Mouse (Mus musculus): ENCODE data around the gene Acyp2.

The Acyp2 gene

GRCm38 (mm10) chr11:30578931-30579330, 70.5 kb downstream of the Acyp2 start:
- DNase-seq (ENCODE audit: low spot score), result no peak

- no peak for DNase-seq (ENCODE audit: low spot score)
Measured at GRCm38 (mm10) chr11:30572790-30573395, 76.5 kb downstream of the Acyp2 start.

- DNase-seq (ENCODE audit: low spot score), result no peak
Measured at GRCm38 (mm10) chr11:30570568-30570967, 78.8 kb downstream of the Acyp2 start.

GRCm38 (mm10) chr11:30560215-30560614, 89.2 kb downstream of the Acyp2 start:
- DNase-seq (ENCODE audit: low spot score), result no peak

- DNase-seq (ENCODE audit: low spot score), result no peak
Measured at GRCm38 (mm10) chr11:30553408-30553807, 96.0 kb downstream of the Acyp2 start.

- DNase-seq (ENCODE audit: low spot score), result no peak
Measured at GRCm38 (mm10) chr11:30517133-30517532, 132.3 kb downstream of the Acyp2 start.

- no peak for DNase-seq (ENCODE audit: low spot score)
Measured at GRCm38 (mm10) chr11:30508178-30508577, 141.2 kb downstream of the Acyp2 start.

GRCm38 (mm10) chr11:30498738-30499355, 150.5 kb downstream of the Acyp2 start:
- no peak for DNase-seq (ENCODE audit: low spot score)

GRCm38 (mm10) chr11:30497151-30497550, 152.2 kb downstream of the Acyp2 start:
- DNase-seq (ENCODE audit: low spot score), result no peak

GRCm38 (mm10) chr11:30491515-30492260, 157.7 kb downstream of the Acyp2 start:
- DNase-seq (ENCODE audit: low spot score), result no peak

GRCm38 (mm10) chr11:30488183-30488582, 161.2 kb downstream of the Acyp2 start:
- DNase-seq (ENCODE audit: low spot score), result no peak

GRCm38 (mm10) chr11:30483286-30483685, 166.1 kb downstream of the Acyp2 start:
- DNase-seq (ENCODE audit: low spot score), result no peak

- peak; percentile 99 for DNase-seq (ENCODE audit: low spot score)
Measured at GRCm38 (mm10) chr11:30471751-30472593, 177.4 kb downstream of the Acyp2 start, which contains the start of gene 4930505A04Rik. TSS of gene 4930505A04Rik (minus strand) at chr11:30471827.

GRCm38 (mm10) chr11:30471187-30471586, 178.2 kb downstream of the Acyp2 start:
- peak; percentile 4 for DNase-seq (ENCODE audit: low spot score)

Measured in embryo, embryonic 10.5 days (tissue).